Mouse (Mus musculus) myocyte (in vitro differentiated cells): ENCODE data around the gene Abca3.

ENCODE experiments used
- CEBPB ChIP-seq: IDR thresholded peaks from 2 replicates; pipeline ENCODE4 v1.6.1; 2011; ENCODE audit warnings: mild to moderate bottlenecking, moderate library complexity; ENCODE audit not compliant: poor library complexity, insufficient read depth, severe bottlenecking
- E2F4 ChIP-seq: IDR thresholded peaks from one replicate; pipeline ENCODE4 v1.6.1; 2011; ENCODE audit warnings: mild to moderate bottlenecking, control low read depth, moderate library complexity; ENCODE audit not compliant: insufficient read depth
- MAX ChIP-seq: IDR thresholded peaks from one replicate; pipeline ENCODE4 v1.6.1; 2011; ENCODE audit warnings: low read depth, mild to moderate bottlenecking, control low read depth
- MYOG ChIP-seq, 3 experiments: IDR thresholded peaks; one replicate each; pipeline ENCODE4 v1.6.1; 2011; ENCODE audit warnings: control low read depth in 2 of 3, low read depth in 2 of 3, mild to moderate bottlenecking in 2 of 3; ENCODE audit not compliant: insufficient read length in 2 of 3, control insufficient read depth in 1 of 3, insufficient read depth in 1 of 3
- POLR2A ChIP-seq: IDR thresholded peaks from one replicate; pipeline ENCODE4 v1.6.1; 2011; ENCODE audit warnings: low read depth, mild to moderate bottlenecking, control low read depth, moderate library complexity; ENCODE audit not compliant: insufficient read length
- POLR2AphosphoS2 ChIP-seq: IDR thresholded peaks from one replicate; pipeline ENCODE4 v1.6.1; 2011; ENCODE audit warnings: low read depth, control low read depth; ENCODE audit not compliant: insufficient read length
- SRF ChIP-seq: IDR thresholded peaks from one replicate; pipeline ENCODE4 v1.6.1; 2011; ENCODE audit warnings: low read depth; ENCODE audit not compliant: control insufficient read depth, insufficient read length
- TCF12 ChIP-seq: IDR thresholded peaks from one replicate; pipeline ENCODE4 v1.6.1; 2011; ENCODE audit warnings: mild to moderate bottlenecking, control low read depth; ENCODE audit not compliant: poor library complexity, insufficient read depth, severe bottlenecking
- TCF3 ChIP-seq: IDR thresholded peaks from one replicate; pipeline ENCODE4 v1.6.1; 2011; ENCODE audit warnings: low read depth, control low read depth; ENCODE audit not compliant: insufficient read length
- USF1 ChIP-seq: IDR thresholded peaks from one replicate; pipeline ENCODE4 v1.6.1; 2011; ENCODE audit warnings: low read depth, mild to moderate bottlenecking, control low read depth, moderate library complexity

GRCm38 (mm10) chr17:24443409-24443808, 91.7 kb downstream of the Abca3 start:
- TF ChIP-seq TCF12: no peak
- TF ChIP-seq SRF: no peak
- TF ChIP-seq MYOG (IDR thresholded peaks at IDR 0.05; ENCODE audit: control insufficient read depth in 1 of 3, insufficient read depth in 1 of 3, insufficient read length in 2 of 3, low read depth in 2 of 3): no peak
- TF ChIP-seq POLR2A: no peak
- no peak for TF ChIP-seq CEBPB
- no peak for TF ChIP-seq E2F4
- no peak for TF ChIP-seq POLR2AphosphoS2
- TF ChIP-seq USF1: no peak
- no peak for TF ChIP-seq TCF3
- no peak for TF ChIP-seq MAX
